Mouse (Mus musculus): ENCODE data around the gene Sumo1. TPM values are rescaled to one million over a fixed set of nuclear protein-coding genes. Genes with fewer than 3 reads are reported as not detected.

Gene Sumo1
- total RNA-seq, 2 experiments from 2014 or later = 68.4 to 71.9 TPM

DNA sequence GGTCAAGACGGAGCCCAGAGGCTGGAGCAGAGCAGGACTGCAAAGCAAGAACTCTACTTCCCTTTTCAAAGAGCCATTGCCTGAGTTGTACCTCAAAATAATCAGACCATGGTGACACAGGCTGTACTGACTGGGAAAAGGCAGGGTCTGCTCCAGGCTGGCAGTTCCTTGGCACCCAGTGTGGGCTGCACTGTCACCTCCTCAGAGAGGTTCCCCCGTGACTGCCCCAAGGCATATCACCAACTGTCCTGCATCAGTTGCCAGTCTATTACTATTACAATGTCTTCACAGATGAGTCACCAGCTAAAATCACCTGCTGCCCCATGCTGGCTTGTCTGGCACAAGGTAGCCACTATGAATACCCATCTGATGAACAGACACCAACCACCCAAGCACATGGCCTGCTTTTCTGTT, 77.0 kb downstream of the Sumo1 start:
- DNase-seq = no peak

DNA sequence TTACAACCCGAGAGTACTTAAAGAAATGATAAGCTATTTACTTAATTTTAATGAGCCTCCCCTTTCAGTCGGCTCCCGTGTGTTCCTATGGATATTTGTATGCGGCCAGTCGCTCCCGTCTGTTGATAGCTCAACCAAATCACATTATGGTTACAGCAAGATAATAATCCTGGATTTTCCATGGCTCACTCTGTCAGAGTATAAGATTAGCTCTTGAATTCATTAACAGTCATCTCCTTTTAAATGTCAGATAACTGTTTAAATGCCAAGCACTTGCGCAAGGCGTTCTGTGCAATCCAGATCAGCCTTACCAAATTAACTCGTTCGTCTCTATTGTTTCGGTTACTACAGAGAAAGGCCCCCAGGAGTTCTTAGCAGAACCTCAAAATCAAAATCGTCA, 77.8 kb downstream of the Sumo1 start:
- DNase-seq = no peak

DNA sequence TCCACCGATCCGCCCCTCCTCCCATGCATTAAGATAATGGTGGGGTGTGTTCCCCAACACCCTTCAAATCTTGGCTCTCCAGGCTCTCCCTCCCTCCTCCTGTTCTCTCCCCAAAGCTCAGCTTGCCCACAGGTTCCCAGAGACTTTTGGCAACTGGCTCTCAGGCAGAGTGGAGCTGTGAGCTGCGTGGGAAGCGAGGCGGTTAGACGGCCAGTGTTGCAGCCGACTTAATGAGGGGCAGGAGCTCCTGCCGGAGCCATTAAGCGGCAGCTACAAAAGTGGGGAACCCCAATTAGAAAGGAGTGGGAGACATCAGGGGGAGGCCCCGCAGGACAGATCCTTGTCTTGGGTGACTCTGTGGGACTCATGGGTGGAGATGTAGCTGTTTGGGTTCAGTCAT, 78.3 kb downstream of the Sumo1 start:
- DNase-seq = no peak

DNA sequence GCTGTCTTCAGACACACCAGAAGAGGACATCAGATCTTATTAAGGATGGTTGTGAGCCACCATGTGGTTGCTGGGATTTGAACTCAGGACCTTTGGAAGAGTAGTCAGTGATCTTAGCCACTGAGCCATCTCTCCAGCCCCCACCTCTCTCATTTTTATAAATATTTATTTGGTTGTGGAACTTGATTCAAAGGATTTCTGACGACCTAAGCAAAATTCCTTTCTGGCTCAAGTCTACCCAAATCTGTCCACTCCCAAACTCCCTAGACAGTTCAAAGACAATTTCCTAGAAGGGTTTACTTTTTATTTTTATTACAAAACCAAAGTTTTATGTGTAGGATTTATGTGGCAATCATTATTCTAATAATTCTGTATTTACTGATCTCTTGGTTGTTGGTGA, 81.4 kb downstream of the Sumo1 start:
- DNase-seq = no peak

DNA sequence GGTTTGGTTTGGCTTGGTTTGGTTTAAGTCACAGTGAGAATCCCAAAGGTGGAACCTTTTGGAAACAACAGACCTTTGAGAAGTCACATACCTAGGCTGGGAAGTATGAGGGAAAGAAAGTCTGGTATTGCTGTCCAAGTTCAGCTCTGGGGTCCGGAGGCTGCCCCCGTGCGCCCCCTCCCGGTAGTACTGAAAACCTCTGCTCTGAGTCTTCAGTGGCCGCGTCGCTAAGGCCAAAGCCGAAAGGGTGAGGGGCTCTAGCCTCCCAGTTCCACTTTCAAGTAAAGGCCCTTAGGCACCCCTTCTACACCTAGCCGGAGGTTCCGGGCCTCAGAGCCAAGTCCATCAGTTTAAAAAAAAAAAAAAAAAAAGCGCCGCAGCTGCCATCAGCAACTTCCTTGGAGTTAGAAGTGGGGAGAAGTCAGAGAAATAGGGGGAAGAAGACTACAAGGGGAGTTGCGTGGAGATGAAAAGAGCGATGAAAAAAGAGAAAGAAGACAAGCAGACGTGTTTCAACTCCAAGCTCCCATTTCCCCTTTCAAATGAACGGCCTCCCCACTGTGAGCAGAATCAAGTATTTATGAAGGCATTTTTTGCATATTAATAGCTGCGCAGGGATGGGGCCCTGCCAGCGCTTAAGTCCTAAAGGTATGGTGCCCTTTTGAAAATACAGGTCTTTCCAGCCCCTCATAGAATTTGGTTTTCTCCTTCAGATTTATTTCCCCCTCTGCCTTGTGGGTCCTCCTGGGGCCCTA, 85.8 kb downstream of the Sumo1 start:
- DNase-seq = peak; percentile 81

DNA sequence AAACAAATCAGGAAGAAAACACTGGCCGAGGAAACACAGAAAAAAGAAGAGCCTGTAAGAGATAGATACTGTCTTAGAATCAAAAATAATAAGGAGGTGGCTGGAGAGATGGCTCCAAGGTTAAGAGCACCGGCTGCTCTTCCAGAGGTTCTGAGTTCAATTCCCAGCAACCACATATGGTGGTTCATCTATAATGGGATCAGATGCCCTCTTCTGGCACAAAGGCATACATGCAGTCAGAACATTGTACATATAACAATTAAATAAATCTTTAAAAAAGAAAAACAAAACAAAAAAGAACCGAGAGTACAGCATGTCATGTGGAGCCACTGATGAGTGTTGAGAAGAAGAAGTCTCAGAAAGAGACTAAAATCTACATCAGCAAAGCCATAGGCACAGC, 89.8 kb downstream of the Sumo1 start:
- DNase-seq = no peak

DNA sequence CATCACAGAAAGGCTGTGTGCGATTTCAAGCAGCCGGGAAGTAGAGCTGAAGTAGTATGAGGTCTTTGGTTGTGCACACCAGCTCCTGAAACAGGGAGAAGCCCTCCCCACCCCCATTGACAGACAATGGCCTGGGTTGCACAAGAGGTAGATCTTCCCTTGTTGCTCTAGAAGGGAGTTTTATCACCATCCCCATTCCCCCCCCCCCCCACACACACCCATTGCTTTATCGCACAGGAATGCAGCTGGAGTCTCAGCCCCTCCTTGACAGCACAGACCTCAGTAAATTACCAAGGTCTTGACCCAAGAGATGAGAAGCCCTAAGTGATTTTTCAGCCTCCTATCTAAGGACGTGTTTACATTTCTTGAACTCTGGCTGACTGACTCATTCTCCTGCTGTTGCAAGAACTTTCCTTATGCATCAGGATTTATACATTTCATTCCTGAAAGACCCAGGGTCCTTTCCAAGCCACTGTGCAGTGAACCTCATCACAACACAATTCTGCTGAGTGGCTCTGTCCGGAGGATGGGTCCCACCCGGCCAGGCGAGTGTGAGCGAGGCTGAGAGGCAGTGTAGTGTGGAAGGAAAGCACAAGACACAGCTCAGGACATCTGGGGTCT, 90.4 kb downstream of the Sumo1 start:
- no peak for DNase-seq

DNA sequence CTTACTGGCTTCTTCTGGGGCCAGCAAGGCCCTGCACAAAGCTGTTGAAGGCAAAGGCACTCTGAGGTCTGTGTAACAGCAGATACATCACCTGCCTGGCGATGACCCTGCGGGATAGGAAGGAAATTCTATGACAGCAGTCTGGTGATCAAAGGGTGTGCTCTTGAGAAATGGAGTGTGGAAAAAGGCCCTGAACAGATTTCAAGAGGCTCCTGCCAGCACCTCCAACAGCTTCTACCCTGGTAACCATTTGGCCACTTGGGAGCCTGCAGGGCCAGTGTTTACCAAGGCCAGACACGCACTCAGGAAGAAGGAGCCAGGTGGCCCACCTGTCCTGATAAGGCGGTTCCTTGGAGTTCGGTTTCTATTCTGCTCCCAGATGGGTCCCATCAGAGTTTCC, 91.3 kb downstream of the Sumo1 start:
- no peak for DNase-seq

DNA sequence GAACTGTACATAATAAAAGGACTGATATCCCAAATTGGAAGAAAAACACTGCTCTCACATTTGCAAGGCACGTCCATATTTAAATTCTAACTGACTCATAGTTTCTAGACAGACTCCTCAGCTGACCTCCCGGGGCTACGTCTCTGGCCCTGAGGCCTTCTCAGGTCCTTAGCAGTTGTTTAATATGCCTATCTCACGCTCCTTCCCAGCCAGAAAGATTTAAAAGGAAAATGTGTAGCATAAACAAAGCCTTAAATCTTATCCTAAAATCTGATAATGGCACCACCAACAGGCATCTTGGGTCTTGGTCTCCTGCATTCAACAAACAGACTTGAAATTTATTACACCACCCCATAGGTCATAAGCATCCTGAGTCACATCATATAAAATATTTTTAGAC, 91.9 kb downstream of the Sumo1 start:
- DNase-seq = no peak

DNA sequence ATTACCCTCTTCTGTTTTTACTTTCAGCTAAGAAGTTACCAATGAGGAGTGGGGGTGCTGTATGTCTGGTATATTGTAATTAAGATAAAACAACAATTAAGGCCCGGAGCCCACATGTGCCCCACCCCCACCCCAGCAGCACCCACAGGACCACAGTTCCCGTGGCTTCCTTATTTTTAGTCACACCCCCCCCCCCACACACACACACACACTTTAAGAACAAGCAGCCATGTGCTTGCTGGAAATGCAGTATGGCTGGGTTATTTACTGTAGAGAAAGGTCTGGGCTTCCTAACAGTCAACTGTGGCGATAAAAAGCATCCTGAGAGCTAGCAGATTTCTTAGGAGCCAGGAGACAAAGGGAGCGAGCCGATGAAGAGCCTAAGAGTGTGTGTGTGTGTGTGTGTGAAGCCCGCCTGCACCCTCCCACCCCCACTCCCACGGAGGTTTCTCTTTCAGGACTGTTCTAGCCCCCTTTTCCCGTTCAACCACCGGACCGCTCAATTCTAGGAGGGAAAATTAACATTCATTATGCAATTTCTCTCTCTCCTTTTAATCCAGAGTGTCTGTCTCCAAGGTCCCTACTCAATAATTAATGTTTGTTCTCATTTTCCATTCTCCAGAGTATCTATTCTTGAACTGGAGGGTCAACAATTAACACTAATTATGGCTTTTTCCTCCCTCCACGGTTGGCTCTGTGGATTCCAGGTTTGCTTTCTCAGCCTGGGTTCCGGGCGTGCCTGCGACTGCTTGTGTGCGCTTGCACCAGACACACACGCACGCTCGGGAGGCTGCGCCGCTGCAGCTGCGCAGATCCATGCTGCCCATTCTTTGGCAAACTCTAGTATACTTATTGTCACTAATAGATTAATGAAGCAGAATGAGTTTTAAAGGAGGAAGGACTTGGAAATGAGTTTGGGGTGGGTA, 96.1 kb downstream of the Sumo1 start:
- DNase-seq = no peak

DNA sequence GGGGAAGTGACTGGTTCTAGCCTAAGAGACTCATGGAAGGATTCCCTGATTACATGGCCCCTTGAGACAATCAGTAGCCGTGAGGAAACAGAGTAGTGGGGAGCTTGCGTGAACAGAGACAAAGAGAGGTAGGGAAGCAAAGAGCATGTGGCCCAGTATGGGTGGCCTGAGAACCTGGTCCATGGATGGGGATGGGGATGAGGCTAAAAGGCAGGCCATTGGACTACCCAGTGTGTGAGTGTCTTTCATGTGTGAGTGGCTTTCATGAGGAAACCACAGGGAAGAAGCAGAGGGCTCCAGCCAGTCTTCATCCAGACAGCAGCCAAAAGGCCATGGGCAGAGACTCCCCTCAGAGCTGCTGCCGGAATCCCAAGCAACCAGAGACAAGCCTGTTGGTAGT, 96.8 kb downstream of the Sumo1 start:
- no peak for DNase-seq

DNA sequence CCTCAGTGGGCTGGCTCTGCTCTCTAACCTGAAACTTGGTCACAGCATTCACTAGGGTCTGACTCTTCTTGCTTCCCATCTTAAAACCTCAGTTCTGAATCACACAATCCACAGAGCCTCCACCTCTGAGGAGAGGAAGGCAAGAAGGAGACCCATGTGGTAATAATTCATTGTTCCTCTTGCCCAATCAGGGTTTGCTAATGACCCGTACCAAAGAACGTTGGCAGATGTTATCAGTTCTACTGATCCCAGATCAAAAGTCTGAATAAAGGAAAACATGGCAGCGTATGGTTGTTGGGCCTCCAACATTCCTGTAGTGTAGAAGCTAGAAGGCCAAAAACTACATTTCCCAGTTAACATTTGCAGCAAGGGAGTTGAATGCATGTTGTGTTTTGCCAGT, 99.1 kb downstream of the Sumo1 start:
- no peak for DNase-seq

DNA sequence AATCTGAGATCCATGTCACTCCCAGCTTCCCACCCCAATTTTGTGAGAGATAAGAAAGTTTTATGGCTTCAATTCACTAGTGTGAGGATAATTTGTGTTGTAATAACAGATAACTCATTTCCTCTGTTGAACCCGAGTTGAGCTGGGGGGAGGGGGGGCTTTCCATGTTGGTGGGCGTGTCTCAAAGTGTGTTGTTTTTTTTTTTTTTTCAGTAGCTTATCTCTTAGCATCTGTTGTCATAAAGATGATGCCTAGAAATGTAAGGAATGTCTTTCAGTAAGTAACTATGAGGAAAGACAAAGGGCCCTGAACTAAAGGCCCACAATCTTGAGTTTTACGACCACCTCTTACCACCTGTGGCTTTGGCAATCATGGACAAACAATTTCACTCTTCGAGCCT, 99.9 kb downstream of the Sumo1 start:
- DNase-seq = no peak

DNA sequence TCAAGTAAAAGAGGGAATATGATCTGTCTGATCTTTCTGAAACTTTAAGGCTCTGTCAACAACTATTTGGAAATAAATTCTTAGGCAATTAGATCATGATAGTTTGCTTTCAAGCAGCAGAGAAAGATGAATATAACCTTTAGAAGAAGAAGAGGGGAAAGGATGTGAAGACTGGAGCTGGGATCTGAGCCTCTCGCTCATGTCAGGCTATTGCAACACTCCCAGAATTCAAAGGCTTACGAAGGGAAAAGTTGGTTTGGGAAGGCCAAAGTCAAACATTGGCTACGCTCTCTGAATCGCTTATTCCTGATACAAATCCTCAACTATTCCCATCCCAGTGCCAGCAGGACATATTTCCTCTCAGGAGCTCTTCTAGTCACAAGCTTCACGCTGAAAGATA, 101.3 kb downstream of the Sumo1 start:
- DNase-seq = no peak

DNA sequence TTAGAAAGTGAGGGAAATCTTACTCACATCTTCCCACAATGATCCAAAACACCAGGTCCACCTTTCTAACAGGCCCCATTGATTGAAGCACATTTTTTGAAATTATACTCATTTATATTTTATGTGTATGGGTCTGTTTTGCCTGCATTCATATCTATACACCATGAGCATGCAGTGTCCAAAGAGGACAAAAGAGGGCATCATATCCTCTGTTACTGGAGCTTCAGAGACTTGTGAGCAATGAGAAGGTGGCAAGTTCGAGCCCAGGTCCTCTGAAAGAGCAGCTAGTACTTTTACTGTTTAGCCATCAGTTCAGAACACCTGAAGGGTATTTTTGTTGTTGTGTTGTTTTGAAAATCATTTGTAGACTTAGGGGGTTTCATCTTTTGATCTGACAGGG, 102.4 kb downstream of the Sumo1 start:
- no peak for DNase-seq

DNA sequence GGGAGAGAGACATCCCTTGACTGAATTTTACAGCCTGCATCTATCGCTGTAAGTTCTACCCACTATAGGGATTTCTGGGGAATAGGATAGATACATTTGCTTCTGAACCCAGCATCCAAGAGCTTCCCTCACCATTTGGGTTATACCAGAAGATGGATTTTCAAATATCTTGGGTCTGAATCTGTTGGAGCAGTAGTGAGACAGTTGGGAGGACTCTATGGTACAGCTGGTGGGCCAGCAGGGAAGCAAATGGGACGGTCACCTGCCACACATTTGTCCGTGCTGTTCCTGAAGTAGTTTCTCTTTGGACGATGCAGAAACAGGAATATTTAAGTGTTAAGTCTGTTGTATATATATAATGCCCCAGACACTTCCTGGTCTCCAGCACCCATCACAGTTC, 103.1 kb downstream of the Sumo1 start:
- DNase-seq = no peak

DNA sequence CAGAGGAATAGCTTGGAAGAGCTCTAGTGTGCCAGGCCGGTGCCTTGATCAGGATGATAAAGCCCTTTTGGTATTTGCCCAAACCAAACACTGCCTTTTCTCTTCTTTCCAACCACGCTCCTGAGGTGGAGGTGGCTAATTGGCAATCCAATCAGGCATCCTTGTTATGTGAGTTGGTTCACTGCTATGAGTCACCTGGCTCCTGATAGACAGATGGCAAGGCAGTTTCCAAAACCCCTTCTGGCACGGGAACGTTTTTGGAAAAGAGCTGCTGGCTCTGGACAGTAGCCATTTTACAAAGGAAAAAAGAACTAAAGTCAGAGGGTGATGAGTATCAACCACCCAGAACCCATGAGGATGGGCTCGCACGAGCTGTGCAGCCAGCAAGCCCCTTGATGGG, 103.7 kb downstream of the Sumo1 start:
- DNase-seq = no peak

DNA sequence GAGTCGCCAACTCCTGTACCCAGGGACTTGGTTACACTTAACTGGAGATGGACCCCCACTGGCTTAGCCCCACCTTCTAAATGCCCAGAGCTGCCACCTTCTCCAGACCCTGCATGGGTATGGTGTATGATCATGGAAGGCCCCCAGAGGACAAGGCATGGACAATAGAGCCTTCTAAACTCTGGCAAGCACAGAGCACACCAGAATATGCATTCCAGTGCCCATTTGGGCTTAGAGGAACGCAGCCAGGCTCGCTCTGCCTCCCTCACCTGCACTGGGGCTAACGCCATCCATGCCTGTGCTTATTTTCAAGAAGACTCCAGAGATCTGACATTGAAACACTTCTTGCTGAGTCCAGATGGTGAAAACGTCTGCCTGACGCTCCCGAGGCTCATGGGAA, 104.4 kb downstream of the Sumo1 start:
- DNase-seq = no peak

DNA sequence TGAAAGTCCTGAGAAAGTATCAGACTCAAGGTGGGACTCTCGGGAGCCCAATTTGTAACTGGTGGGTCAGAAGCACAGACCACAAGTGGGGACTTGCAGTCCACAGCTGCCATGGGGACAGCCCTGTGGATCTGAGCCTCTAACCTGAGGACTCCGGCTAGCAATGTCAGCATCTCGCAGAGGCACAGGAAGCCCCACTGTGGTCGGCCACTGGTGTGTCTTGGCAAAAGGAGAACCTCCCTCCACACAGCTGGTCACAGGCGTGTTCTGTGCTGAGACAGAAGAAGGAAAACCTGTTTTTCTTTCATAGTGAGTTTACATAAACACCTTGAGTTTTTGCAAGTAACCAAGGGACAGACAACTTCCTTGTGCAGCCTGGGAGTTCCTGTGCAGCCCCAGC, 104.8 kb downstream of the Sumo1 start:
- no peak for DNase-seq

DNA sequence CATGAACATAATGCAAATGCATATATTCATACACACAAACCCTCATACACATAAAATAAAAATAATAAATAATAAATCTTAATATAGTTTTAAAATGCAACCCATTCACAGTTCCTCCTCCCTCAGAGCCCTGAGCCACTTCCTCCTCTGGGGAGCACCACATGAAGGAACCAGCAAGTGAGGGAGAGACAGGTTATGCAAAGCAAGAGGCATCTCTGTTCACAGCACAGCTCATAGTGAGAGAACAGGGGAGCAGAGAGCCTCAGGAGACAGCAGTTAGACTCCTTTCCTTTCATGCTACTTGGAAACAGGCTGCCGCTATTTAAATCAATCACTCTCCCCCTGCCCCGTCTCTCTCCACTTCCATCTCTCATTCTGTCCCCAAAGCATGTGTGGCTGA, 107.1 kb downstream of the Sumo1 start:
- DNase-seq = no peak

DNA sequence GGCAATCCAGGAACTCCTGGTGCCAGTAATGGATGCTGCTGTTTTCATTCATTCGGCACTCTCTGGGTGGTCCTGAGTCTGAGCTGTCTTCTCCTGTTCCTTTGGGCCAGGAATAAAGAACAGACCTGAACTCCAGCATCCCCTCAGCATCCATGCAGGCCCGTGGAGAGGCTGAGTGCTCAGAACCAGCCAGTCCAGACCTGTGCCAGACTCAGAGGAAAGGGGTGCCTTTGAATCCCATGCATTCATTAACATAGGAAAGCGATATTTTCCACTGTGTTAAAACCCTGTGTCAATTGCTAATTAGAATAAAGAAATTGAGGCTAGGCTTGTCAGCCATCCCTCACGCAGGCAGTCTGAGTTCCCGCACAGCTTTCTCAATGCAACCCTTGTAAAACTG, 116.9 kb downstream of the Sumo1 start:
- no peak for DNase-seq

DNA sequence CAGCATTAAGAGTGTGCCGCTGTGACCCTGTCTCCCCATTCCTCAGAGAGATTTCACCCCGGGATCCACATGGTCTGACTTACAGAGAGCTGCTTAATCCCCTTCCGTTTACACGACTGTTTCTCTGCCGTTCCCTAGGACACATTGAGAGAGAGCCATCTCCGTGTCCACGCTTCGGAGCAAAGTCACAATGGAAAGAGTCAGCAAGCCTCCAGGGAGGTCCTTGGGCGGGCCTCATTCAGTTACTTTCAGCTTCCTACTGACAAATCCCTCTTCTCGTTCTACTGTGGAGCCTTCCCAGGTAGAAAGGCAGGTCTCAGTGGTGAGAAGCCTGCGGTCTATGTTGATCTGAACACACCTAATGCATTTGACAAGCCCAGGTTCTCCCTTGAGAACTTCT, 119.6 kb downstream of the Sumo1 start:
- peak; percentile 43 for DNase-seq

DNA sequence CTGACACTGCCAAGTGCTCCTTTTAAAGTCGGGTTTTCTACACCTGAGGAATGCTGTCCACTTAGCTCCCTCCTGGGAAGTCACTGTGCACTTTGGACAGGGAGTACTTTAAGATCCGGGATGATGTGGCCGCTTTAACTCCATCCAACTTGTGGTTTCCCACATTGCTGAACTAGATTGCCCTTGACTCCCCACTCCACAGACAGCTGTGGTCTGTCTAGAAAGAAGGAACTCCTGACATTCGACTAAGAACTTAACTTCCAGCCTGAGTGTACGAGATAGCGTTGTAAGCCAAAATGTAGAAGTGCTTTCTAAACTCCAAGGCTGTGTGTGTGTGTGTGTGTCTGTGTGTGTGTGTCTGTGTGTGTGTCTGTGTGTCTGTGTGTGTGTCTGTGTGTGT, 120.4 kb downstream of the Sumo1 start:
- peak; percentile 16 for DNase-seq

Measured in heart, postnatal 4 days (tissue).